Mouse (Mus musculus) heart, embryonic 14.5 days (tissue): ENCODE data around the gene Exoc3l. TPM values are rescaled to one million over a fixed set of nuclear protein-coding genes. Genes with fewer than 3 reads are reported as not detected.
A peak's percentile ranks its signal among the peaks of the same experiment; 100 is the strongest.

Source experiments
- ATAC-seq: fragments of 200-750 bp; cut with Nextera tagmentation; 2 replicates; pipeline ENCODE4 v1.8.0; 2017; ENCODE audit warnings: low read depth, moderate TSS enrichment; ENCODE audit not compliant: insufficient number of reproducible peaks, insufficient read depth, low FRiP score
- H3K27ac ChIP-seq, 2 experiments: fragments of 200-500 bp in 1 of 2; fragments of 300-500 bp in 1 of 2; sonication (generic) in 1 of 2; replicated peaks in 1 of 2; 2 replicates each; pipeline ENCODE4 v1.5.1; 2012 to 2014; ENCODE audit warnings: low read depth in 2 of 2, low read length in 2 of 2, control low read depth in 1 of 2, mild to moderate bottlenecking in 1 of 2, mixed read lengths in 1 of 2; ENCODE audit not compliant: control insufficient read depth in 1 of 2, insufficient read depth in 1 of 2
- H3K27me3 ChIP-seq: fragments of 300-500 bp; sonication (generic); 2 replicates; pipeline ENCODE4 v1.6.1; 2014; ENCODE audit warnings: mild to moderate bottlenecking, low read length, control low read depth; ENCODE audit not compliant: control insufficient read depth, insufficient read depth
- H3K36me3 ChIP-seq: fragments of 300-500 bp; sonication (generic); 2 replicates; pipeline ENCODE4 v1.6.1; 2014; ENCODE audit warnings: mild to moderate bottlenecking, control low read depth, low read length, mixed read lengths; ENCODE audit not compliant: control insufficient read depth, insufficient read depth
- H3K4me1 ChIP-seq, 2 experiments: fragments of 200-500 bp in 1 of 2; fragments of 300-500 bp in 1 of 2; sonication (generic) in 1 of 2; 2 replicates each; pipeline ENCODE4 v1.6.1; 2012 to 2014; ENCODE audit warnings: low read length in 2 of 2, control low read depth in 1 of 2, mixed read lengths in 1 of 2; ENCODE audit not compliant: control insufficient read depth in 2 of 2, insufficient read depth in 2 of 2
- H3K4me2 ChIP-seq: fragments of 300-500 bp; sonication (generic); 2 replicates; pipeline ENCODE4 v1.6.1; 2014; ENCODE audit warnings: mild to moderate bottlenecking, low read length
- H3K4me3 ChIP-seq, 2 experiments: fragments of 200-500 bp in 1 of 2; fragments of 300-500 bp in 1 of 2; sonication (generic) in 1 of 2; 2 replicates each; pipeline ENCODE4 v1.5.1; 2012 to 2014; ENCODE audit warnings: low read length in 2 of 2, mild to moderate bottlenecking in 2 of 2, control low read depth in 1 of 2, low read depth in 1 of 2, moderate library complexity in 1 of 2; ENCODE audit not compliant: control insufficient read depth in 1 of 2, insufficient read depth in 1 of 2
- H3K9ac ChIP-seq: fragments of 300-500 bp; sonication (generic); 2 replicates; pipeline ENCODE4 v1.6.1; 2014; ENCODE audit warnings: mild to moderate bottlenecking, low read length
- H3K9me3 ChIP-seq: fragments of 300-500 bp; sonication (generic); 2 replicates; pipeline ENCODE4 v1.6.1; 2016; ENCODE audit warnings: low read length, control low read depth; ENCODE audit not compliant: control insufficient read depth
- WGBS: fragments of 180-500 bp; shearing (Covaris S2); extraction: QIAGEN DNeasy Blood & Tissue Kit; methylation state at CpG from one replicate; pipeline ENCODE4 v1.1.7; 2014; 5-methylcytosine and 5-hydroxymethylcytosine counted together
- microRNA counts: library from miRNA; unstranded; fragments of <30 nt; microRNA quantifications from one replicate; lab custom pipeline; 2016
- microRNA-seq: library from miRNA; unstranded; fragments of <30 nt; microRNA quantifications from one replicate; pipeline ENCODE4, GENCODE M21; 2016
- polyA plus RNA-seq: library from polyadenylated mRNA; unstranded; fragments of >200 nt; fragmentation: Nextera tagmentation; extraction: Ambion mirVana; gene quantifications from 2 replicates; pipeline ENCODE4 v1.2.1, GENCODE M21; 2014

The Exoc3l gene
- polyA plus RNA-seq, 1 experiment from 2014 or later = 14.7 TPM

GRCm38 (mm10) chr8:105241016-105241415 lies 54.9 kb downstream of the Exoc3l start:
- no peak overlapping the region for H3K9ac ChIP-seq
- peaks cover 59% of the 10 kb centered on the region for H3K36me3 ChIP-seq
- H3K27ac ChIP-seq = no peak overlapping the region
- H3K9me3 ChIP-seq = no peaks in the 10 kb centered on the region
- no peak overlapping the region for H3K4me3 ChIP-seq
- WGBS = 92% methylated on average over 7 of the region's 7 CpGs
- no peak overlapping the region for H3K4me2 ChIP-seq
- no peaks in the 10 kb centered on the region for H3K27me3 ChIP-seq
- no peaks in the 10 kb centered on the region for H3K4me1 ChIP-seq
- ATAC-seq = no peak

MicroRNAs encoded within 50 kb of the gene (microRNA counts, 519-probe panel; counts per million panel counts)
- microRNA mmu-miR-328 (lab: Ali Mortazavi, UCI) = 3,516 counts per million, percentile 73 among the panel's probes with 10 or more counts

Small RNA genes lying within 50 kb of the gene (microRNA-seq; reads per million reads assigned to microRNA genes)
- gene Gm27320 (not detected), gene Mir328 (418 reads per million, percentile 70 among the genes with 10 or more reads in this experiment)

Other genes with a start within 250 kb of the Exoc3l start
- not detected in 2 replicates for gene Ces3a, start 247.5 kb downstream of the Exoc3l start, polyA plus RNA-seq
- 0.12 TPM in 2 replicates for gene Ces3b, start 212.3 kb downstream of the Exoc3l start, polyA plus RNA-seq
- not detected in 2 replicates for gene Ces4a, start 164.3 kb downstream of the Exoc3l start, polyA plus RNA-seq
- 52.3 and 52.9 TPM in 2 replicates for gene Cbfb, start 125.4 kb downstream of the Exoc3l start, polyA plus RNA-seq
- gene D230025D16Rik, start 71.0 kb downstream of the Exoc3l start, polyA plus RNA-seq = 21.2 and 21.8 TPM in 2 replicates
- 11.5 and 15.0 TPM in 2 replicates for gene B3gnt9, start 40.9 kb downstream of the Exoc3l start, polyA plus RNA-seq
- gene Tradd, start 31.5 kb downstream of the Exoc3l start, polyA plus RNA-seq = 15.2 and 18.0 TPM in 2 replicates
- 2.9 and 4.0 TPM in 2 replicates for gene Fbxl8, start 31.5 kb downstream of the Exoc3l start, polyA plus RNA-seq
- gene Hsf4, start 26.3 kb downstream of the Exoc3l start, polyA plus RNA-seq = 0.27 TPM in 1 of 2 replicates, not detected in the other
- gene Nol3, start 20.0 kb downstream of the Exoc3l start, polyA plus RNA-seq = 2.9 and 3.4 TPM in 2 replicates
- gene 4931428F04Rik, start 6.2 kb downstream of the Exoc3l start, polyA plus RNA-seq = 4.0 and 7.2 TPM in 2 replicates
- 50.3 and 51.3 TPM in 2 replicates for gene E2f4, start 1.6 kb upstream of the Exoc3l start, polyA plus RNA-seq
- gene Elmo3, start 9.5 kb upstream of the Exoc3l start, polyA plus RNA-seq = 3.4 TPM in 2 replicates
- gene Lrrc29, start 30.2 kb upstream of the Exoc3l start, polyA plus RNA-seq = 1.2 and 1.4 TPM in 2 replicates
- gene Tmem208, start 30.3 kb upstream of the Exoc3l start, polyA plus RNA-seq = 81.1 and 88.6 TPM in 2 replicates
- gene Fhod1, start 51.9 kb upstream of the Exoc3l start, polyA plus RNA-seq = 2.2 and 2.3 TPM in 2 replicates
- 0.90 and 1.3 TPM in 2 replicates for gene Slc9a5, start 52.7 kb upstream of the Exoc3l start, polyA plus RNA-seq
- gene Plekhg4, start 77.2 kb upstream of the Exoc3l start, polyA plus RNA-seq = 0.11 and 0.23 TPM in 2 replicates
- not detected in 2 replicates for gene Kctd19, start 117.4 kb upstream of the Exoc3l start, polyA plus RNA-seq
- 0.12 and 0.38 TPM in 2 replicates for gene Lrrc36, start 117.5 kb upstream of the Exoc3l start, polyA plus RNA-seq
- gene Tppp3, start 175.4 kb upstream of the Exoc3l start, polyA plus RNA-seq = 11.6 and 15.3 TPM in 2 replicates
- 21.8 and 24.5 TPM in 2 replicates for gene Zdhhc1, start 200.8 kb upstream of the Exoc3l start, polyA plus RNA-seq
- 0.46 and 0.59 TPM in 2 replicates for gene Hsd11b2, start 222.7 kb upstream of the Exoc3l start, polyA plus RNA-seq